Mouse (Mus musculus) liver, embryonic 12.5 days (tissue): Measurements from ENCODE around the gene Galt. TPM values are rescaled to one million over a fixed set of nuclear protein-coding genes. Genes with fewer than 3 reads are reported as not detected.
A peak's percentile ranks its signal among the peaks of the same experiment; 100 is the strongest.

Experiments used
- ATAC-seq: fragments of 200-750 bp; cut with Nextera tagmentation; 2 replicates; pipeline ENCODE4 v1.8.0; 2017; ENCODE audit warnings: moderate number of reproducible peaks, mild to moderate bottlenecking, moderate library complexity
- H3K27ac ChIP-seq: fragments of 300-500 bp; sonication (generic); 2 replicates; pipeline ENCODE4 v1.5.1; 2016; ENCODE audit warnings: mild to moderate bottlenecking
- H3K27me3 ChIP-seq: fragments of 300-500 bp; sonication (generic); replicated peaks from 2 replicates; pipeline ENCODE4 v1.6.1; 2016; ENCODE audit warnings: mild to moderate bottlenecking, moderate library complexity
- H3K36me3 ChIP-seq: fragments of 300-500 bp; sonication (generic); 2 replicates; pipeline ENCODE4 v1.6.1; 2016; ENCODE audit warnings: mild to moderate bottlenecking, moderate library complexity
- H3K4me1 ChIP-seq: fragments of 300-500 bp; sonication (generic); 2 replicates; pipeline ENCODE4 v1.6.1; 2016
- H3K4me2 ChIP-seq: fragments of 300-500 bp; sonication (generic); 2 replicates; pipeline ENCODE4 v1.6.1; 2016; ENCODE audit warnings: mild to moderate bottlenecking, moderate library complexity
- H3K4me3 ChIP-seq: fragments of 300-500 bp; sonication (generic); 2 replicates; pipeline ENCODE4 v1.5.1; 2016; ENCODE audit warnings: mild to moderate bottlenecking, moderate library complexity
- H3K9ac ChIP-seq: fragments of 300-500 bp; sonication (generic); 2 replicates; pipeline ENCODE4 v1.6.1; 2016; ENCODE audit warnings: mild to moderate bottlenecking, moderate library complexity
- H3K9me3 ChIP-seq: fragments of 300-500 bp; sonication (generic); replicated peaks from 2 replicates; pipeline ENCODE4 v1.6.1; 2016; ENCODE audit warnings: mild to moderate bottlenecking, moderate library complexity
- WGBS: fragments of 180-500 bp; shearing (Covaris S2); methylation state at CpG from one replicate; pipeline ENCODE4 v1.1.7; 2016; ENCODE audit not compliant: insufficient replicate concordance; 5-methylcytosine and 5-hydroxymethylcytosine counted together
- polyA plus RNA-seq: library from polyadenylated mRNA; unstranded; fragments of >200 nt; fragmentation: Nextera tagmentation; extraction: Ambion mirVana; gene quantifications from 2 replicates; pipeline ENCODE4 v1.2.1, GENCODE M21; 2016

Gene Galt
- polyA plus RNA-seq, 1 experiment from 2014 or later, result 25.2 TPM

- ATAC-seq, result no peak
- Histone ChIP-seq H3K27me3 (no peaks in the 10 kb centered on the region), H3K4me2 (no peak overlapping the region), H3K9me3 (peaks cover 13% of the 10 kb centered on the region), H3K36me3 (no peaks in the 10 kb centered on the region), H3K9ac (no peak overlapping the region), H3K4me3 (no peak overlapping the region), H3K27ac (no peak overlapping the region), H3K4me1 (peaks cover 17% of the 10 kb centered on the region)
- WGBS, result 69% methylated on average over 1 of the region's 1 CpGs
Measured at GRCm38 (mm10) chr4:41745021-41745420, 10.0 kb upstream of the Galt start.

- H3K27me3 ChIP-seq, result no peaks in the 10 kb centered on the region; the same call in none of the 2 replicates
- no peaks in the 10 kb centered on the region for H3K9me3 ChIP-seq
- H3K4me2 ChIP-seq, result peak within 1 kb of the TSS; percentile 90
- peaks cover 23% of the 10 kb centered on the region for H3K36me3 ChIP-seq
- peak within 1 kb of the TSS; percentile 80 for H3K9ac ChIP-seq
- WGBS, result under 1% methylated on average over 57 of the region's 57 CpGs
- peak within 1 kb of the TSS; percentile 87 for H3K27ac ChIP-seq
- peak within 1 kb of the TSS; percentile 72 for H3K4me3 ChIP-seq
- ATAC-seq, result peak; percentile 83
- H3K4me1 ChIP-seq, result peaks cover 29% of the 10 kb centered on the region
Measured at GRCm38 (mm10) chr4:41755338-41756305, 594 bp downstream of the Galt start, which contains the start of gene Sigmar1. Sigmar1 (minus strand) TSS chr4:41756157.

GRCm38 (mm10) chr4:41756440-41756839 is 1.4 kb downstream of the Galt start:
- Histone ChIP-seq H3K9me3 (no peaks in the 10 kb centered on the region), H3K27ac (no peak overlapping the region), H3K9ac (peak overlapping the region; percentile 80), H3K36me3 (peaks cover 23% of the 10 kb centered on the region), H3K4me1 (peaks cover 37% of the 10 kb centered on the region), H3K4me3 (peak overlapping the region; percentile 72), H3K27me3 (no peaks in the 10 kb centered on the region; the same call in 1 of the 2 replicates), H3K4me2 (peak overlapping the region; percentile 90)
- ATAC-seq, result no peak
- 63% methylated on average over 8 of the region's 8 CpGs for WGBS

DNA sequence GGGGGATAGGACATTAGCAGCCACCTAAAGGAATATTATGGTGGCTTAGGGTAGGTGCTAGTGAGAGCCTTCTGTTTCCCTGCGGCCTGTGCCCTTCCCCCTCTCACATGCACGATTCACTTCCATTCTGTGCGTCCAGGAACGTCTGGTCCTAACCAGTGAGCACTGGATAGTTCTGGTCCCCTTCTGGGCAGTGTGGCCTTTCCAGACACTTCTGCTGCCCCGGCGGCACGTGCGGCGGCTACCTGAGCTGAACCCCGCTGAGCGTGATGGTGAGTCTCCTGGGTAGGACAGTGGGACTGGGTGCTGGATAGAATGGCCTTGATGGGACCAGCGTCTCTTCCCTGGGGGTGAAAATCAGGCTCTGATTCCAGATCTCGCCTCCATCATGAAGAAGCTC is 2.3 kb downstream of the Galt start:
- Histone ChIP-seq H3K36me3 (peaks cover 23% of the 10 kb centered on the region), H3K27me3 (no peaks in the 10 kb centered on the region), H3K9me3 (no peaks in the 10 kb centered on the region), H3K4me2 (no peak overlapping the region), H3K27ac (no peak overlapping the region), H3K4me1 (peaks cover 46% of the 10 kb centered on the region), H3K9ac (no peak overlapping the region), H3K4me3 (no peak overlapping the region)
- no peak for ATAC-seq
- 84% methylated on average over 13 of the region's 13 CpGs for WGBS

- Histone ChIP-seq H3K4me1 (peaks cover 52% of the 10 kb centered on the region), H3K27ac (no peak overlapping the region), H3K27me3 (no peaks in the 10 kb centered on the region), H3K4me3 (no peak overlapping the region), H3K36me3 (peaks cover 23% of the 10 kb centered on the region), H3K9ac (no peak overlapping the region), H3K4me2 (no peak overlapping the region), H3K9me3 (no peaks in the 10 kb centered on the region)
- no peak for ATAC-seq
- 85% methylated on average over 11 of the region's 11 CpGs for WGBS
Measured at GRCm38 (mm10) chr4:41758021-41758420, 3.0 kb downstream of the Galt start.

GRCm38 (mm10) chr4:41758701-41759100 is 3.7 kb downstream of the Galt start:
- Histone ChIP-seq H3K4me1 (peaks cover 52% of the 10 kb centered on the region), H3K4me3 (no peak overlapping the region), H3K36me3 (peaks cover 23% of the 10 kb centered on the region), H3K27me3 (no peaks in the 10 kb centered on the region), H3K9me3 (no peaks in the 10 kb centered on the region), H3K27ac (peak overlapping the region; percentile 78; the same call in 1 of the 2 replicates), H3K4me2 (no peak overlapping the region), H3K9ac (no peak overlapping the region)
- no peak for ATAC-seq
- WGBS, result 77% methylated on average over 4 of the region's 4 CpGs

DNA sequence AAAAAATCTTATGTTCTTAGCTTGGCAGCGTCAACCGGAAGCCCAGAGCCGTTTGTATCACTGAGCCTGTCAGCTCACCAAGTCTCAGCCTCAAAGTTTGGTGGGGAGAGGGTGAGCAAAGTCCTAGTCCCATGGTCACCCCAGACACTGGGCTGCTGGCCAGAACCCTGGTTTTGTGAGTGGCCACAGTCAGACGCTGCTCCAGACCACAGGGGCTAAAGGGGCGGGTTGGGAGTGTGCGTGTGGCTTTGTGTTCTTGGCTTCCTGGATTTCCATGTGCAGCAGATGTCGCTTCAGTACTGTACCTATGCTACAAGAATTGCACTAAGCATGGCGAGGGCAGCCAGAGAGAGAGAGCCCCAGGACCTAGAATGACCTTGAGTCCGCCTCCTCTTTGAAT is 4.2 kb downstream of the Galt start:
- Histone ChIP-seq H3K4me3 (no peak overlapping the region), H3K4me1 (peaks cover 52% of the 10 kb centered on the region)

DNA sequence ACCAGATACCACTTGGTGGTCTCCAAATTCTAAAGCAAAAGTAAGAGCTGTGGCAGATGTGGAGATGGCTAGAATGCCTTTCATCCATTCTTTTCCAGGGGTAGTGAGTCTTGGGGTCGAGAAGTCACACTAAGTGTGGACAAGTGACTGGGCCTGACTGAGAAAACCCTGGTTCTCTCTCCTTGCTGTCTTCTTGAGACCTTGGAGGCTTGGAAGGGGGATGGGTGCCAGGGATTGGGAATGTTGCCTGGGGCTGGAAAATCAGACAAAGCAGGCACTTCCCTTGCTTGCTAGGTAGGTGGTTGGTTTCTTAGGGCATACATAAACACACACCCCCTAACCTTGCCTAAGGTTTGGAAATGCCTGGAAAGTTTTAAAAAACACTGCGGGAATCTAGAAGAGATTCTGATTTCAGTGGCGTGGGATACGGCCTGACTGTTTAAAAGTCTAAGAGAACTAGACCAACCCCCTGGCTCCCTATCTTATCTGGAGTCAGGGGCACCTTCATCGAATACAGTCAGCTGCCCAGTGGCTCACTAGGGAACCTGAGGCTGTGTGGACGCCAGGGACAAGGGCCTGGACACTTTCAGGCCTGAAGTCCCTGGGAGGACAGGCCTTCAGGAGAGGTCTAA is 4.7 kb downstream of the Galt start:
- Histone ChIP-seq H3K36me3 (peaks cover 23% of the 10 kb centered on the region), H3K9ac (peak overlapping the region; percentile 47), H3K4me1 (peaks cover 49% of the 10 kb centered on the region), H3K27ac (peak overlapping the region; percentile 78), H3K4me3 (peak overlapping the region; percentile 46), H3K9me3 (no peaks in the 10 kb centered on the region), H3K27me3 (no peaks in the 10 kb centered on the region), H3K4me2 (peak overlapping the region; percentile 71)
- ATAC-seq, result peak; percentile 27
- 30% methylated on average over 6 of the region's 6 CpGs for WGBS

More for the DNA sequence above, 4.2 kb downstream of the Galt start:
- no peaks in the 10 kb centered on the region for H3K9me3 ChIP-seq
- peak overlapping the region; percentile 78 for H3K27ac ChIP-seq
- H3K4me2 ChIP-seq, result no peak overlapping the region
- no peak for ATAC-seq
- no peak overlapping the region for H3K9ac ChIP-seq
- no peaks in the 10 kb centered on the region for H3K27me3 ChIP-seq
- peaks cover 23% of the 10 kb centered on the region for H3K36me3 ChIP-seq
- 75% methylated on average over 9 of the region's 9 CpGs for WGBS

DNA sequence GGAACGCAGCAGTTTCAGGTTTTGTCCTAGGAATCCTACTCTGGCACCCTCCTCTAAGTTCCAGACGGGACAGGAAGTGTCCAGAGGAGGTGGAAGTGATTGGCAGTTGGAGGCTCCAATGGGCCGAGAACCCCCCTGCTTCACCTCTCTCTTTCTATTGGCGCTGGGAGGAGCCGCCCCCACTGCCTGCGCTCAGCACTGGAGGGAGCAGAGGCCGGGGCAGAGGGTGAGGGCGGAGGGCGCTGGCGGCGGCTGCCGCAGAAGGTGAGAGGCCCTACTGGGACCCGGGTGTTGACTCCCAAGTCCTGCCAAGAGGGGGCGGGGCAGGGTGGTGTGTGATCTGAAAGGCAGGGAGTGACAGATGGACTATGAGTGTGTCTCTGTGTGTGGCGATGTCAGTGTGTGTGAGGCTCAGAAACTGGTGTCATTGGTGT is 5.3 kb downstream of the Galt start:
- Histone ChIP-seq H3K9ac (peak overlapping the region; percentile 47), H3K36me3 (peaks cover 23% of the 10 kb centered on the region), H3K27me3 (no peaks in the 10 kb centered on the region), H3K27ac (peak overlapping the region; percentile 78), H3K4me1 (peaks cover 45% of the 10 kb centered on the region), H3K9me3 (no peaks in the 10 kb centered on the region), H3K4me2 (peak overlapping the region; percentile 71), H3K4me3 (peak overlapping the region; percentile 46)
- WGBS, result 2% methylated on average over 15 of the region's 15 CpGs
- ATAC-seq, result peak; percentile 92

DNA sequence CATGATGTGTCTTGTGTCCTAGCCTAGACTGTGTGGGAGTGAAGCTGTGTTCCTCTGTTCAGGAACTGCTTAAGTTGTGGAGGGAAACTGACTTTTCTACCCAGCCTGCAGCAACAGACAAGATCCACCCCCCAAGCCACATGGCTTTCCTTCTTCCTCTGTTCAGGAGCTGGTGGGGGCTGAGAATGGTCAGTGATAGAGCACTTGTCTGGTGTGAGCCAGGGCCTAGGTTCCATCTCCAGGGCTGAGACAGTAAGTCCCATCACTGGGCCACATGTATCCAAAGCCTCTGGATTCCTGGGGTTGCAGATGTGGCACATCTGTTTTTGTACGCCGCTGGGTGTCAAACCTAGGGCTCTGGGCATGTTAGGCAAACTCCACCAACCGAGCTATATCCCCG is 5.9 kb downstream of the Galt start:
- Histone ChIP-seq H3K4me1 (peaks cover 45% of the 10 kb centered on the region), H3K9ac (peak overlapping the region; percentile 47), H3K4me2 (peak overlapping the region; percentile 71), H3K27me3 (no peaks in the 10 kb centered on the region), H3K27ac (peak overlapping the region; percentile 78), H3K4me3 (peak overlapping the region; percentile 46), H3K36me3 (peaks cover 23% of the 10 kb centered on the region), H3K9me3 (no peaks in the 10 kb centered on the region)
- whole genome bisulfite sequencing, result 62% methylated on average over 4 of the region's 4 CpGs
- peak; percentile 10; the same call in 1 of the 2 replicates for ATAC-seq

DNA sequence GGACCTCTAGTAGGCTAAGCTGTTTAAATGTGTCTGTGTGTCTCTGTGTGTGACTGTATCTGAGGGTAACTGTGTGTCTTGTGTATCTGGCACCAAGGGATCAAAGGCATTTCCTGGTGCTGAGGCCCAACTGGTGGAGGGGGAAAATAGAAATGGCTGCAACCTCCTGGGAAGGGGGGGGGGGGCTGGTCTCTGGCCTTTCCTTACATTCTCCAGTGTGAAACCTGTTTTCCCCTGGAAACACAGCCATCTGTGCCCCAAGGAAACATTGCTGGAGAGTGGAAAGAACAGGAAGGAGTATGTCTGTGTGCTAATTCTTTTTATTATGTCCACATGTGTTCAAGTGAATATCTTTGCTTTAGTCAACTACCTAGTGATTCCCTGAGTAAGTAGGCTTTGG is 6.7 kb downstream of the Galt start:
- ATAC-seq, result no peak
- no peaks in the 10 kb centered on the region for H3K27me3 ChIP-seq
- peak overlapping the region; percentile 71 for H3K4me2 ChIP-seq
- no peak overlapping the region for H3K9ac ChIP-seq
- H3K4me3 ChIP-seq, result no peak overlapping the region
- peaks cover 23% of the 10 kb centered on the region for H3K36me3 ChIP-seq
- no peaks in the 10 kb centered on the region for H3K9me3 ChIP-seq
- peaks cover 38% of the 10 kb centered on the region for H3K4me1 ChIP-seq
- H3K27ac ChIP-seq, result peak overlapping the region; percentile 78
